Mouse (Mus musculus) embryonic fibroblast, embryonic 13.5 days (primary cell): Measurements from ENCODE around the gene Stk17b.
A peak's percentile ranks its signal among the peaks of the same experiment; 100 is the strongest.

ENCODE experiments used
- CTCF ChIP-seq: IDR thresholded peaks from 2 replicates; pipeline ENCODE4 v1.5.1; 2011; ENCODE audit warnings: mild to moderate bottlenecking, control low read depth, low read length, moderate library complexity, borderline replicate concordance; ENCODE audit not compliant: insufficient read depth
- POLR2A ChIP-seq: IDR thresholded peaks from 2 replicates; pipeline ENCODE4 v1.6.1; 2011; ENCODE audit warnings: low read depth, mild to moderate bottlenecking, control low read depth, low read length, moderate library complexity

GRCm38 (mm10) chr1:53784721-53785418, at the start of gene Stk17b:
- TF ChIP-seq CTCF (no peak), POLR2A (peak; percentile 99)
